Mouse (Mus musculus) embryonic facial prominence, embryonic 15.5 days (tissue): ENCODE data around the gene Lao1. TPM values are rescaled to one million over a fixed set of nuclear protein-coding genes. Genes with fewer than 3 reads are reported as not detected.

Experiments used
- ATAC-seq: fragments of 200-750 bp; cut with Nextera tagmentation; 2 replicates; pipeline ENCODE4 v1.8.0; 2017; ENCODE audit warnings: low read depth, moderate TSS enrichment; ENCODE audit not compliant: insufficient number of reproducible peaks, low FRiP score, low TSS enrichment
- H3K27ac ChIP-seq: fragments of 300-500 bp; sonication (generic); replicated peaks from 2 replicates; pipeline ENCODE4 v1.5.1; 2015; ENCODE audit warnings: mild to moderate bottlenecking, inconsistent platforms
- H3K27me3 ChIP-seq: fragments of 300-500 bp; sonication (generic); 2 replicates; pipeline ENCODE4 v1.6.1; 2015; ENCODE audit warnings: inconsistent platforms
- H3K36me3 ChIP-seq: fragments of 300-500 bp; sonication (generic); 2 replicates; pipeline ENCODE4 v1.6.1; 2015; ENCODE audit warnings: mild to moderate bottlenecking, inconsistent platforms
- H3K4me1 ChIP-seq: fragments of 300-500 bp; sonication (generic); 2 replicates; pipeline ENCODE4 v1.6.1; 2015; ENCODE audit warnings: inconsistent platforms
- H3K4me2 ChIP-seq: fragments of 300-500 bp; sonication (generic); replicated peaks from 2 replicates; pipeline ENCODE4 v1.6.1; 2015; ENCODE audit warnings: mild to moderate bottlenecking, inconsistent platforms
- H3K4me3 ChIP-seq: fragments of 300-500 bp; sonication (generic); replicated peaks from 2 replicates; pipeline ENCODE4 v1.5.1; 2015; ENCODE audit warnings: mild to moderate bottlenecking, inconsistent platforms
- H3K9ac ChIP-seq: fragments of 300-500 bp; sonication (generic); 2 replicates; pipeline ENCODE4 v1.6.1; 2015; ENCODE audit warnings: inconsistent platforms
- H3K9me3 ChIP-seq: fragments of 300-500 bp; sonication (generic); replicated peaks from 2 replicates; pipeline ENCODE4 v1.6.1; 2016; ENCODE audit warnings: inconsistent platforms
- WGBS: fragments of 180-500 bp; shearing (Covaris S2); methylation state at CpG from one replicate; pipeline ENCODE4 v1.1.7; 2015; 5-methylcytosine and 5-hydroxymethylcytosine counted together
- polyA plus RNA-seq: library from polyadenylated mRNA; unstranded; fragments of >200 nt; fragmentation: Nextera tagmentation; extraction: Ambion mirVana; gene quantifications from 2 replicates; pipeline ENCODE4 v1.2.1, GENCODE M21; 2015

Gene Lao1
- polyA plus RNA-seq, 1 experiment from 2014 or later = 0.16 TPM

DNA sequence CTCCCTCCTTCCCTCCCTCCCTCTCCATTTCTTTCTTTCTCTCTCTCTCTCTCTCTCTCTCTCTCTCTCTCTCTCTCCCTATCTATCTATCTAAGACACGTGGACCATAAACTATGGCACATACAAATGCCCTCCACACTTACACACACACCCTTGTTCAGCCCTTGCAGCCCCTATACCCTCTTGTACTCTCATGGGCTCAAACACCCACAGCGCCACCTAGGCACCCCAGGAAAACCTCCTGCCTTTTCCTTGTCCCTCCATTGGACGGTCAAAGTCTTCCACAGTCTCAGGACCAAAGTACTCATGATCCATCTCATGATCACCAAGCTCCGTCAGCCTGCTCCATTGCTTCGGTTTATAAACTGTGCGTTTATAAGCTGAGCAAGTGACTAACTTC lies 54.2 kb downstream of the Lao1 start:
- Histone ChIP-seq H3K4me2 (no peak overlapping the region), H3K9me3 (no peaks in the 10 kb centered on the region), H3K4me1 (peaks cover 34% of the 10 kb centered on the region), H3K27ac (no peak overlapping the region), H3K36me3 (no peaks in the 10 kb centered on the region), H3K9ac (no peak overlapping the region), H3K27me3 (no peaks in the 10 kb centered on the region), H3K4me3 (no peak overlapping the region)
- ATAC-seq = no peak
- 68% methylated on average over 6 of the region's 6 CpGs for WGBS

DNA sequence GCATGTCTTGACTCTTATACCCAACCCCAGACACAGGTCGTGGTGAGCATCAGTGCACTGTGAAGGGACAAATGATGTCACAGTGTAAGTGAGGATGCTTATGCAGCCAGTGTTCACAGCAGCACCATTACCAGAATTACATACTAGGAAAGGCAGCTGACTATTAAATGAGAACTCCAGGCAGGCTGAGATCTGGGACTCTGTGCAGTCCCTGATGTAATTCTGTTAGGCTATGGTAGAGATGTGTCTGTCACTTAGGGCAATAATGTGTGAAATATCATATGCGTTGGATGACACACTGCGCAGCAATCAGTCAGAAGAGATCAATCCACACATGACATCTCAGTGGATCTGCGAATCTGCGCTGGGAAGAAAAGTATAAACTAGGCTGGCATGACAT lies 55.7 kb downstream of the Lao1 start:
- Histone ChIP-seq H3K27me3 (no peaks in the 10 kb centered on the region), H3K4me2 (no peak overlapping the region), H3K9ac (no peak overlapping the region), H3K36me3 (no peaks in the 10 kb centered on the region), H3K27ac (no peak overlapping the region), H3K4me1 (peaks cover 27% of the 10 kb centered on the region), H3K4me3 (no peak overlapping the region), H3K9me3 (no peaks in the 10 kb centered on the region)
- 79% methylated on average over 5 of the region's 5 CpGs for WGBS
- no peak for ATAC-seq

Other genes starting within 250 kb of the Lao1 start
- gene Olfr1340, start 241.4 kb upstream of the Lao1 start, polyA plus RNA-seq = 0.44 and 0.50 TPM in 2 replicates
- gene Olfr1339, start 229.4 kb upstream of the Lao1 start, polyA plus RNA-seq = 0.08 and 0.22 TPM in 2 replicates
- 0.19 and 0.37 TPM in 2 replicates for gene Olfr1338, start 202.8 kb upstream of the Lao1 start, polyA plus RNA-seq
- not detected in 2 replicates for gene Olfr1337, start 179.0 kb upstream of the Lao1 start, polyA plus RNA-seq
- gene Olfr1335, start 151.6 kb upstream of the Lao1 start, polyA plus RNA-seq = not detected in 2 replicates
- gene Olfr1333, start 125.3 kb upstream of the Lao1 start, polyA plus RNA-seq = not detected in 2 replicates
- not detected in 2 replicates for gene Olfr1331, start 96.9 kb upstream of the Lao1 start, polyA plus RNA-seq
- 0.36 TPM in 1 of 2 replicates, not detected in the other for gene Olfr1330, start 73.0 kb upstream of the Lao1 start, polyA plus RNA-seq
- 0.18 TPM in 1 of 2 replicates, not detected in the other for gene Olfr1329, start 44.1 kb upstream of the Lao1 start, polyA plus RNA-seq
- 0.07 TPM in 1 of 2 replicates, not detected in the other for gene Olfr1328, start 23.0 kb upstream of the Lao1 start, polyA plus RNA-seq
- 141 and 160 TPM in 2 replicates for gene Slc2a1, start 147.1 kb downstream of the Lao1 start, polyA plus RNA-seq
- gene Zfp691, start 212.6 kb downstream of the Lao1 start, polyA plus RNA-seq = 8.1 and 8.3 TPM in 2 replicates
- 1.5 and 1.7 TPM in 2 replicates for gene Ermap, start 228.4 kb downstream of the Lao1 start, polyA plus RNA-seq
- 213 and 230 TPM in 2 replicates for gene Svbp, start 233.7 kb downstream of the Lao1 start, polyA plus RNA-seq